Comparison of ENCODE assay signal across 19 mouse cellular contexts in genomic region chr8:110323981-110324574, GRCm38 (mm10). TPM values are rescaled to one million over a fixed set of nuclear protein-coding genes. Genes with fewer than 3 reads are reported as not detected.
DNase-seq lines count a peak whose midpoint lies in the region; ATAC-seq and TF ChIP-seq lines count a peak whose summit lies in the region.
"Had no signal": no experiment of that assay in that cellular context is flagged by ENCODE, and none has a peak within 500 bp of the region (broad histone marks: within the 10 kb centered on the region; RNA-seq: fewer than 3 reads in every experiment).

No protein-coding gene starts in this region.

- DNase-seq in heart, adult 11 months, result peak; percentile 64
- DNase-seq in heart, postnatal 10 days, result no peak
- DNase-seq in Muller cell, postnatal 12 days (ENCODE audit: inconsistent ontology term), result peak; percentile 52
- DNase-seq in lung, embryonic 14.5 days, result peak; percentile 76
- peak; percentile 18 to 61 for DNase-seq in lung, postnatal 4 days
- no peak for DNase-seq in left cerebral cortex, adult 9 months (ENCODE audit: low spot score in 2 of 2)
- DNase-seq: cerebellum, postnatal 10 days; embryo, embryonic 11 days; forebrain, postnatal 0 days had no signal

- H3K4me1 ChIP-seq in lung, embryonic 14.5 days (ENCODE audit: insufficient read depth), result no peaks in the 10 kb centered on the region
- H3K4me1 ChIP-seq in forebrain, embryonic 13.5 days, result no peaks in the 10 kb centered on the region
- H3K4me1 ChIP-seq: liver, embryonic 15.5 days had no signal

- 66% methylated on average over 10 of the region's 10 CpGs for WGBS in lung, embryonic 14.5 days
- WGBS in forebrain, embryonic 13.5 days, result 80% methylated on average over 10 of the region's 10 CpGs

- intact Hi-C loops in heart, postnatal 10 days (cut with DNase I), result no loop called here

- no peak overlapping the region for H3K27ac ChIP-seq in lung, embryonic 14.5 days (ENCODE audit: low read depth)
- H3K27ac ChIP-seq in forebrain, embryonic 13.5 days, result no peak overlapping the region
- H3K27ac ChIP-seq: hindbrain, embryonic 14.5 days; kidney, postnatal 0 days; layer of hippocampus, adult 2 months; left cerebral cortex, adult 2 months; limb, embryonic 13.5 days; liver, embryonic 15.5 days had no signal

- H3K9me3 ChIP-seq in lung, embryonic 14.5 days (ENCODE audit: low read depth, low read length), result no peaks in the 10 kb centered on the region
- no peaks in the 10 kb centered on the region for H3K9me3 ChIP-seq in forebrain, embryonic 13.5 days (replicated peaks)
- H3K9me3 ChIP-seq: limb, embryonic 13.5 days had no signal

- H3K4me2 ChIP-seq in lung, embryonic 14.5 days, result no peak overlapping the region
- H3K4me2 ChIP-seq in forebrain, embryonic 13.5 days, result no peak overlapping the region
- H3K4me2 ChIP-seq: heart, embryonic 11.5 days; hindbrain, embryonic 14.5 days; limb, embryonic 13.5 days; liver, embryonic 15.5 days had no signal

- ATAC-seq in lung, embryonic 14.5 days (ENCODE audit: insufficient read depth), result peak; percentile 73; the same call in 1 of the 2 replicates
- no peak for ATAC-seq in forebrain, embryonic 13.5 days
- ATAC-seq: activated CD4-positive, CD25-positive, alpha-beta regulatory T cell, adult 4 months; forebrain, postnatal 0 days; intestine, postnatal 0 days had no signal

- TF ChIP-seq CTCF in lung, embryonic 14.5 days (IDR thresholded peaks at IDR 0.05; ENCODE audit: low read depth), result no peak

- H3K9ac ChIP-seq in lung, embryonic 14.5 days, result no peak overlapping the region
- H3K9ac ChIP-seq in forebrain, embryonic 13.5 days, result no peak overlapping the region
- H3K9ac ChIP-seq: forebrain, postnatal 0 days; hindbrain, embryonic 14.5 days; limb, embryonic 13.5 days; liver, embryonic 15.5 days had no signal

- no peaks in the 10 kb centered on the region for H3K36me3 ChIP-seq in lung, embryonic 14.5 days (ENCODE audit: insufficient read depth)
- H3K36me3 ChIP-seq in forebrain, embryonic 13.5 days (ENCODE audit: poor library complexity, severe bottlenecking), result no peaks in the 10 kb centered on the region
- H3K36me3 ChIP-seq: limb, embryonic 13.5 days; liver, embryonic 15.5 days had no signal

- no peak overlapping the region for H3K4me3 ChIP-seq in lung, embryonic 14.5 days (ENCODE audit: low read depth, low read length)
- H3K4me3 ChIP-seq in forebrain, embryonic 13.5 days, result no peak overlapping the region
- H3K4me3 ChIP-seq: layer of hippocampus, adult 2 months; left cerebral cortex, adult 2 months; limb, embryonic 13.5 days; liver, embryonic 15.5 days had no signal

- no peaks in the 10 kb centered on the region for H3K27me3 ChIP-seq in lung, embryonic 14.5 days (ENCODE audit: insufficient read depth, low read length)
- H3K27me3 ChIP-seq in forebrain, embryonic 13.5 days, result no peaks in the 10 kb centered on the region
- H3K27me3 ChIP-seq: limb, embryonic 13.5 days; liver, embryonic 15.5 days had no signal

RNA-seq across cellular contexts. Expression of gene Hydin, which starts 57.3 kb away (rescaled TPM):
- total RNA-seq in heart, postnatal 10 days (2021), result under 1 TPM; 0.10 to 0.22 TPM
- polyA plus RNA-seq in lung, embryonic 14.5 days (2014; fragmentation: Nextera tagmentation; extraction: Ambion mirVana), result 0.12 and 0.18 TPM in 2 replicates
- polyA plus RNA-seq in forebrain, embryonic 13.5 days (2015; fragmentation: Nextera tagmentation; extraction: Ambion mirVana), result 0.31 and 0.47 TPM in 2 replicates

Comparison
In these comparisons a context has a peak if more than half of its experiments do, and no peak if none do; other contexts are left out.
1. DNase-seq: peak in heart, adult 11 months (single experiment), Muller cell, postnatal 12 days (single experiment), lung, embryonic 14.5 days (single experiment) and lung, postnatal 4 days (2 of 2); none in heart, postnatal 10 days (0 of 2) and left cerebral cortex, adult 9 months (0 of 2).